Mouse (Mus musculus) natural killer cell, adult 2 months (primary cell): ENCODE data around the gene Gga3.
A peak's percentile ranks its signal among the peaks of the same experiment; 100 is the strongest.

ENCODE experiments used
- DNase-seq, 2 experiments: peaks; one replicate each; pipeline ENCODE4 v3.0.0; 2022; ENCODE audit warnings: low spot score in 2 of 2

Gene Gga3

DNA sequence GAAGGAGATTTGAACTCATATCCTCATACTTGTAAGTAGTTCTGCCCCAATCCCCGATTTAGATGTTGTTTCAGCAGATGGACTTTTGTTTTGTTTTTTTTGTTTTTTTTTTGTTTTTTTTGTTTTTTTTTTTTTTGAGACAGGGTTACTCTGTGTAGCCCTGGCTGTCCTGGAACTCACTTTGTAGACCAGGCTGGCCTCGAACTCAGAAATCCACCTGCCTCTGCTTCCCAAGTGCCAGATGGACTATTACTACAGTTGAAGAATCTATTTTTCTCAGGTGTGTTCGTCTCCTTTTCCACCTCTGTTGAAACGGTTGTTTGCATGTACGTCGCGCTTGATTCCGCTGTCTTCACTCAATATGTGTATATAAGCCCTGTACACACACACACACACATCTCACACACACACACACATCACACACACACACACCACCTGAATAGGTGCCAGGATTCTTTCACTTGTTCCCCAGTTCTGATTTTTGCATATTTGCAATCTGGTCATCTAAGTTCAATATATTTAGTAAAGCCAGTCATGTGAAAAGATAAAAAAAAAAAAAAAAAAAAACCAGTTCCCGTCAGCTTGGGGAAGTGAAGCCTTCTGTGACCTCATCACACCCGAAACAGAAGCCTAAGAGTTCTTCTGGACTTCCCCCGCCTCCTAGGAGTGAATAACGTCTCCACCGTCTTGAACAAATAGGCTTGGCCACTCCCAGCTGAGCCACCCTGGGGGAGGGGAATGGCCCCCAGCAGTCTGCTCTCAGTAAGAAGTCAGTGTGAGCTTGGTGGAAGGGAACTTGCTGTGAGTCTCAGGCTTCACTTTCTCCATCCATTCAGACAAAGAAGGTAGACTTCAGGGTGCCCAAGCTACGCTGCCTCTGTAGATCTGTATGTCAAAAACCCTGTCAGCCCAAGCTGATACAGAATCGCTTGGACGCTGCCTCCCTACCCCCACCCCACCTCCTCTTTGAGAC, 27.0 kb upstream of the Gga3 start:
- DNase-seq = peak; percentile 69 to 92

DNA sequence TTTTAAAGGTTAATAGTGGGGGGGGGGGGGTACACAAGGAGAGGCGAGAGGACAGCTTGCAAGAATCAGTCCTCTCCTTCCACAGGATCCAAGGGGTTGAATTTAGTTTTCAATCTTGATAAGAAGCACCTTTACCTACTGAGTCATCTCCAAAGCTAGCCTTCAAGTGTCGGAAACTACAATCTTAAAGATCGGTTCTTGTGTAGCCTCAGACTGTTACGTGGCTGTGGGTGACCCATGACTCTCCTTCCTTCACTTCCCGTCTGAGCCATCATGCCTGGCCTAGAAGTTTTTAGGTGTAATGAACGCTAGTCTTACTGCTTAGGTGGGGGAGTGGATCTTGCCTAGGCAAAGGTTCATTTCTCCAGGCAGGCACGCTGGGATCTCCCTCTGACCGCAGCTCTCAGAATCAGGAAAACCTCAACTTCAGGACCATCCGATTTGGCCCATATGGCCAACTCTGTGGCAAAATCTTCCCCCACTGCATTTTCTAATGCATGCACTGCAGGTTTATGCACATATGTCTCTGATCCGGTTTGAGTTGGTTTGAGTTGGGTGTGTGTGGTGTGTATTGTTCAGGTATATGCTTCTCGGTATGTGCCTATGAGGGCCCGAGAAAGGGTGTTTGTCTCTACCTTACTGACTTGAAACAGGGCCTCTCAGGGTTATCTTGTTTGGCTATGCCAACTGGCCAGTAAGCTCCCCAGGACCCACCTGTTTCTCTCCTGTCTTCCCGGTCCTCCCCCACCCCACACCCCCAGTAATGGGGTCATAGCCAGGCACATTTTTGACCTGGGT, 26.1 kb upstream of the Gga3 start:
- no peak for DNase-seq

DNA sequence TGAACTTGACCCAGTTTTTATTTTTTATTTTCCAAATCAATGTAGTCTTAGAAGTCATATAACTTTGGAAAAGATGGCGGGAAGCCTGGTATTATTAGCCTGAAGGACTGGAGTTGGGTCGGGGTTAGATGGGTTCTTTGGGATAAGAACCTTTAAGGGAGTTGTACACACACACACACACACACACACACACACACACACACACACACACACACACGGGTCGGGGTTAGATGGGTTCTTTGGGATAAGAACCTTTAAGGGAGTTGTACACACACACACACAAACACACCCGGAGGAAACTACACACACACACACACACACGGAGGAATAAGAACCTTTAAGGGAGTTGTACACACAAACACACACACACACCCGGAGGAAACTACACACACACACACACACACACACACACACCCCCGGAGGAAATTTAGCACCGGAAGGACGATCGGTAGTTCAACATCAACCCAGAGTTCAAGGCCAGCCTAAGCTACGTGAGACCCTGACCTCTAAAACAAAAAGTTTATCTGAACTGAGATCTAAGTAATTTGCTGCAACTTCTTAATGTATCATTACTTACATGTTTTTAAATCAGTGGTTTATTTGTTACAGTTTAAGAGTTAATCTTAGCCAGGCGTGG, 24.7 kb upstream of the Gga3 start:
- no peak for DNase-seq

DNA sequence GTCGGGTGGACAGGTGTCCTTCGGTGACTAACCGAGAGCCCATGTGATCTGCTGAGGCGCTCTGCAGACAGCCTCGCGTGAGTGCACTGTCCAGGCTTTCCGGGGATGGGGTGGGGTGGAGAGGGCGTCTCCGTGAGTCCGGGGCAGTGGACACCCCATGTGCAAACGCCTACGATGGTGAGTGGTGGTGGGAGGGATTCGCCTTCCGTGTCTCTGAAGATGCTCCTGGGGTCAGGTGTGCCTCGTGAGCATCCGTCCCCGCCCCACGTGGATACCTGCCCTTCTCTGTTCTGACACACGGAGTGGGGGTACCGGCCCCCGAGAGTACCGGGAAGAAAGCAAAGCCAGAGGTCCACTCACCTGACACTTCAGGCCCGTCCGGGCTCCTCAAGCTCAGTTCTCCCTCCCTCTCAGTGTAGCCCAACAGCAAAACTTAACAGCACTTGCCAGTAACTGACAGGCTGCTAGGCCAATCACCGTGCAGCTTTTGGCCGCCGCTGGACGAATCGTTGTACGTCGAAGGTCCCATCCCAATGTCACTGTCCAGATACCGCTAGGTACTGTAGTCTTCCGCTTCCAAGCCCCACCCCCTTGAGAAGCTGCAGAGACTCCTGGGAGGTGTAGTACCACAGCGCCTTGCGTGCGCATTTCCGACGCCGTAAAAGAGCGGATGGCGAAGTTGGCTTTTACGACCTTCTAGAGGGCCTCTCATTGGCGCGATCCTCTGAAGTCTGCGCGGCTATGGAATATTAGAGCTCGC, 24.0 kb upstream of the Gga3 start, which contains the start of gene Slc25a19:
Slc25a19 (minus strand) TSS at position 591 of the 760 bp plus-strand sequence.
- peak; percentile 98 to 99 for DNase-seq

DNA sequence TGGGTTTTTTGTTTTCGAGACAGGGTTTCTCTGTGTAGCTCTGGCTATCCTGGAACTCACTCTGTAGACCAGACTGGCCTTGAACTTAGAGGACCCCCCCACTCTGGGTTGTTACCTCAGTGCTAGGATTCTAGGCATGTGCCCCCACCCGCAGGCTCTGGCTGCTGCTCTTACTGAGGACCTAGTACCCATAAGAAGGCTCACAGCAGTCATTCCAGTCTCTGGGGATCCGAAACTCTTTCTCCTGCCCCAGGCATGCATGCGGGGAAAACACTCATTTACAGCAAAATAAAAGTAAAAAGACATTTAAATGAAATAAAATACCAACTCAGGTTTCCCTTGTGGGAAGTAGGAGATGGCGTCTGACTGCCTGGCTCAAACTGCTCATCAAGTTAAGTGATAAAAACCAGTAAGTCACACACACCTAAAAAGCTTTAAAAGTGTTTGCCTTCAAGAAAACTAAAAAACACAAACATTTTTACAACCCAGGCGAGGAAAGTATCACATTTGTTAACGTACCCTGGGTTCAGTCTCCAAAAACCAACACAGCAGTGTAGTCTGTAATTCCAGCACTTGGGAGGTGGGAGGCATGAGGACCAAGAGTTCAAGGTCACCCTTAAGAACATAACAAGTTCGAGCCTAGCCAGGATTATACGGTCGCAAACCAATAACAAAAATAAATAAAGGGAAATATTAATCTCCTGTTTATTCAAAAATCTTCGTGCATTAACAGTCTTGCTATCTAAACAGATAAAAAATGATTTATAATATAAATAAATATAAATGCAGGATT, 23.2 kb upstream of the Gga3 start:
- no peak for DNase-seq

DNA sequence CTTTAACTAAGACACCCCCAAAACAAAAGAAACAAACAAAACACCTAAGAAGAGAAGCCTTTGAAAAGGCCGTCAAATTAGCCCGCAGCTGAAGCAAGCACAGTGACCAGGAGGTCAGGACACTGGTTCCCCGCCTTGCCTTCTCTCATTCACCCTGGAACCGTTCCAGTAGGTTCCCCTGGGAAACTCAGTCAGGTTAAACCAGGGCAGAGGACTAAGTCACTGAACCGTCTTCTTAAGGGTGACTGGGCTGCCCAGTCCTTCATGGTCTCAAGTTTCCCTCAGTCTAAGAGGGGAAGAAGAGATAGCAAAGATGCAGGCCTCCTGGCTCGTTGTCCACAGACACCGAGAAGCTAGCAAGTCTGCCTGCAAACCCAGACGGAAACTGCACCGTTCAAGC, 22.0 kb upstream of the Gga3 start:
- DNase-seq = no peak

DNA sequence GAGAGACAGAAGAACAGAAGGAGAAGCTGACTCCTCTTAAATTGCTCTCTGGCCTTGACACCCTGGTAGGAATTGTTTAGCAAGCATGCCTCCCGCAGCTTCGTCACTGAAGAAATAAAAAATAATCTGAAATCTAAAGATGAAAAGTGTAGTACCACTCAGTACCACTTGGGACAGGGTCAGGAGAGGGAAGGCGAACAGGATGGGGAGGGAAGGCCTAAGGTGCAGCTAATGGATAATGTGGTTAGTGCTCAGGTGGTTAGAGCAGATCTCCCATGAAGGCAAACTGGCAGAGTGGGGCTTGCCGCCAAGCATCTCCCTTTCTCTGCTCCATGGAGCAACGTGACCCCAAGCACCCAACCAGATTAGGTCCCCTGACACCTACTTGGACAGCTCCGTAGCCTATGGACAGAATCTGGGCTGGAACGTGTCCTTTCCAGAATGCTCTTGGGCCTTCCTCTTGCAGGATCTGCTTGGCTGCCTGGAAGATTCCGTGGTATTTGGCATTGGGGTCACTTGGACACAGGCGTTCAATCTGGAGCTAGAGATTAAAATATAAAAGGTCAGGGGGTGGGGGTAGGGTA, 19.7 kb upstream of the Gga3 start:
- DNase-seq = no peak

DNA sequence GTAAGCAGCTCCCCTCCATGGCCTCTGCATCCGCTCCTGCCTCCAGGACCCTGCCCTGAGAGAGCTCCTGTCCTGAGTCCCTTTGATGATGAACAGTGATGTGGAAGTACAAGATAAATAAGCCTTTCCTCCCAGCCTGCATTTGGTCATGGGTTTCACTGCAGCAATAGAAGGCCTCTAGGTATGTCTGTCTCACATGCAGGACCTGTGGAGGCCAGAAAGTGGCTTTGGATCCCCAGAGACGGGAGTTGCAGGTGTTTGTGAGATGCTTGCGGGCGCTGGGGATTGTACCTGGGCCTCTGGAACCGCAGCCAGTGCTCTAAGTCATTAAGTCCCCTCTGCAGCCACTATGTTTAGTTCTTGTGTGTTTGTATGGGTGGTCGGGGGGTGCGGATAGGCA, 16.1 kb upstream of the Gga3 start:
- no peak for DNase-seq

DNA sequence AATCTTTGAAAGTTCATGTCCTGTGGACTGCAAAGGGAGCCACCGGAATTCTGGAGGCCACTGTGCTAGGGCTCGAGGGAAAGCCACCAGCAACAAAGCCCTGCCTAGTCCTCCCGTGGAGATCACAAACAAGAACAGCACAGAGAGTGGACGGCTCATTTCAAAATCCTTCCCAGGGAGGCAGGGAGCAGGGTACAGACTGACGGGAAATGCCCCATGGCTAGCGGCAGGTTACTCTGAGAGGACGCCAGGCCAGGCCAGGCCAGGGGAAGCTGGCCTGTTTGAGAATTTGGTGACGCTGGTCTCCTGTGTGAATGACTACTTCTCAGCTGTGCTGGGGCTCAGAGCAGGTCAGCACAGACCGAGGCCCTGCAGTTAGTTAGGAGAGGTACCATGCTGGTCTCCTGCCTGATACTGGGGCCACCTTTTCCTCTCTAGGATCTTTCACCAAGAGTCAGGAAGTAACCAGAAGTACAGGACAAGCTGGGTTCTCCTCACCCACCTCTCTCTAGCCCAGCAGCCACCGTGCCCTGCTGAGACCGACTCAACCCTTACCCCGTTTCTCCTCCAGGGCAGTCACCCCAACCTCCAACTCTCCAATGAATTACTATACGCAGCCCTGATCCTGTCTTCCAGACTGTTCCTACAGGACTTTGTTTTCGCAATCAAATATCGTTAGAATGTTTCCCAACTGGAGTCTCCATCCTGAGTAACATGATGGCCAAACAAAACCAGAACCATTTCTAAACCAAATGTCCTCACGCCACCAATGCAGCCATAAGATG, 15.1 kb upstream of the Gga3 start:
- no peak for DNase-seq

DNA sequence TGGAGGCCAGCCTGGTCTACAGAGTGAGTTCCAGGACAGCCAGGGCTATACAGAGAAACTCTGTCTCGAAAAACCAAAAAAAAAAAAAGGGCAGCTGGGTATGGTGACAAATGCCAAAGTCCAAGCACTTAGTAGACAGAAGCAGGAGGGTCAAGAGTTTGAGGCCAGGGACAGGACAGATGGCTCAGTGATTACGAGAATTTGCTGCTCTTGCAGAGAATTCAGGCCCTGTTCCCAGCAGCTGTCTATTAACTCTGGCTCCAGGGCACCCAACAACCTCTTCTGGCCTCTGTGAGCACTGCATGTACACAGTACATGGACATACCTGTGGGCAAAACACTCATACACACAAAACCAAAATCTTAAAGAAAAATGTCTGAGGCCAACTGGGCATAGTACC, 14.2 kb upstream of the Gga3 start:
- DNase-seq = no peak

DNA sequence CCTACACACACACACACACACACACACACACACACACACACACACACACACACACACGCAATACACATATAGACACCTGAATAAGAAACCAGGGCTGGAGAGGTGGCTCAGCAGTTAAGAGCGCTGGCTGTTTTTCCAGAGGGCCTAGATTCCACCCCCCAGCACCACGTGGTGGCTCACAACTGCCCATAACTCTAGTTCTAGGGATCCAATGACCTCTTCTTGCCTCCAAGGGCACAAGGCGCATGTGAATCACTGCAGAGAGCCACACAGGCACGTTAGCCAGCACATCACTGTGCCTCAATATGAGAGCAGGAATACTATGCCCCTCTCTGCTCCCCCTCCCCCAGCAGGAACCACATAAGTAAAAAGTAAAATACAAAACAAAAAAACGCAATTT, 13.0 kb upstream of the Gga3 start:
- DNase-seq = no peak

DNA sequence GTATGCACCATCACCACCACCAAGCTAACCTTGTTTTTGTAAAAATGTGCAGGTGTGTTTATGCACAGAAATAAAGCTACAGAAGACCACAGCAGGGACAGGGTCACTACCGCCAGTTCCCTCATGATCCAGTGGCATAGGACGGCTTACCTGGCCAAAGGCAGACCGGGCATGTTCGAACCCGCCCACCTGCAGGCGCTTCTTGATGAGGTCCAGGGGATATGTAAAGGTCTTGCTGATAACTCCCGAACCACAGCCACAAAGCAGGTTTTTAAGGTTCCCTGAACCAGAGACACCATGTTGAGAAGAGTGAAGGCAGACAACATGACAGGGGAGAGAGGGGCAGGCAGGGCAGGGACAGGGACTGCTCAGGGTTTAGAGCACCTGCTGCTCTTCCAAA, 12.5 kb upstream of the Gga3 start:
- DNase-seq = no peak

DNA sequence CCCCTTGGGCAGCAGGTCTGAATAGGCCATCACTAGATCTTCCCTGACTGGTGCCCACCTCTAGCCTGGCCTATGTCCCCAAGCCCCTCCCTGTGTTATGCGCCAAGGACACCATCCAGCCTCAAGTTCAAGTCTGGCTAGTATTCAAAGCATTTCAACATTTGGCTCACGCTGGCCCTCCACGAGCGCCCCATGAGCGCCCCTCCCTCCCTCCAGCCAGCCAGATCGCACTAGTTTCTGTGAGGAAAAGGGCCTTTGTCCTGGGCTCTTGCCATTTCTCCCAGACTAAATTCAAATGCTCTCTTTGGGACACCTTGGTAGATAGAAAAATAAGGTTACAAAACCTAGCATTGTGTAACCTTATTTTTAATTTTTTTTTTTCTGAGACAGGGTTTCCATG, 12.0 kb upstream of the Gga3 start:
- DNase-seq = no peak

DNA sequence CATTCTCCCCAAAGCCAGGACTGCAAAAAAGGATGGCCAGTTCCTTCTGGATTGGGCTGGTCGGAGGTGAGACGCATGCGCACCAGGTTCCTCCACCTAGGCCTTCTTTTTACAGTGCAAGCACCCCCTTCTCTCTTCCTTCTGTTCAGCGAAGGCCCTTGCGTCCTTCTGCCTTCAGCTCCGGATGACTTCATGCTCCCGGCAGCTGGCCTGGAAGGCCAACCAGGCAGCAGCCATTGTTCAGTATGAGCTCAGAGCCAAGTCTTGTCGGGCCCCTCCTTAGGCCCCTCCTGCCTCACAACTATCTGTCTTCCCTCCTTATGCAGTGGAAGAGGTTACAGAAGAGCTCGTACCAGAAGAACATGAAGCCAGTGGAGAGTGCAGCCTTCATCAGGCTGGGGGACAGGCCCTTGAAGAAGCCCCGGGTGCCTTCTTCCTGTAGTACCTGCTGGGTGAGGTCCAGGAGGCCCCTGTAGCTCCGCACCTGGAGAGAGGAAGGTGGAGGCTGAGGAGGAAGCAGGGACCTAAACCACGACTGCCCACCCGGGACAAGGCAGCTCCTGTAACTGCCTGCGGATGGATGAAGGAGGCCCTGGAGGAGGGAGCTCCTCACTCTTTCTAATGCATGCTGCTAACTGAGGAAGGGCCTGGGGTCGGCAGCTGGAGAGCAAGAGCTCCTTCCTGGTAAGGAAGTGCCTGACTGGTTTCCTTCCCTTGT, 11.4 kb upstream of the Gga3 start:
- DNase-seq = no peak

DNA sequence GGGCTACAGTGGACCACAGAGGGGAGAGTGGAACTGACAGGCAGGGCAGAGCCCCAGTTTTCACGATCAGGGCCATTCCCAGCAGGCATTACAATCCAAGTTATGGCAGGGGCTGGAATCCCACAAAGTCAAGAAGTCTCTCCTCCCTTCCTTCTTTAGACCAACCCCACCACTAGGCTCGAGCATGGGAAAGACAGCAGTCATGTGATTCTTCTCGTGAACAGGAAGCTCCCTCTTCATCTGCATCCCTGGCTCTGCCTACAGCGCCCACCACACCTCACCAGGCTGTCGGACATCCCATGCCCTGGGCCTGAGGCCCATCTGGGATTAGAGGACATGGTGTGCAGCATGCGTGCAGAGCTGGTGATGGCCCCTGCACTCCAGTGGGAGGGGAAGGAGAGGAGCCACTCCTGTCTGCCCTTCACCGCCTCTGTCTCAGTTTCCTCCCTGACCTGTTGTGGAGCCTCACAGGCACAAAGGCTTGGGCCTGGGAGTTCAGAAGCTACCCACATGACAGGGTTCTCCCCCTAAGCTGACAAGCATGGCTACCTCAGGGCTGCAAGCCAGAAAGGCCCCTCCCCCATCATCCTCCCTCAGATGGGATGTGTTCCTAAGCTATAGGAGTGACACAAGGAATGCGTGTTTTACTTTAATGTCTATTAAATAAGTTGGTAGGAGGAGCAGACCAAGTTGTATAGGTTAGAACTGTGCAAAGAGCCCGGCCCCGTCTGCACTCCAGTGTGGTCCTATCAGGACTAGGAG, 10.7 kb upstream of the Gga3 start:
- DNase-seq = no peak

DNA sequence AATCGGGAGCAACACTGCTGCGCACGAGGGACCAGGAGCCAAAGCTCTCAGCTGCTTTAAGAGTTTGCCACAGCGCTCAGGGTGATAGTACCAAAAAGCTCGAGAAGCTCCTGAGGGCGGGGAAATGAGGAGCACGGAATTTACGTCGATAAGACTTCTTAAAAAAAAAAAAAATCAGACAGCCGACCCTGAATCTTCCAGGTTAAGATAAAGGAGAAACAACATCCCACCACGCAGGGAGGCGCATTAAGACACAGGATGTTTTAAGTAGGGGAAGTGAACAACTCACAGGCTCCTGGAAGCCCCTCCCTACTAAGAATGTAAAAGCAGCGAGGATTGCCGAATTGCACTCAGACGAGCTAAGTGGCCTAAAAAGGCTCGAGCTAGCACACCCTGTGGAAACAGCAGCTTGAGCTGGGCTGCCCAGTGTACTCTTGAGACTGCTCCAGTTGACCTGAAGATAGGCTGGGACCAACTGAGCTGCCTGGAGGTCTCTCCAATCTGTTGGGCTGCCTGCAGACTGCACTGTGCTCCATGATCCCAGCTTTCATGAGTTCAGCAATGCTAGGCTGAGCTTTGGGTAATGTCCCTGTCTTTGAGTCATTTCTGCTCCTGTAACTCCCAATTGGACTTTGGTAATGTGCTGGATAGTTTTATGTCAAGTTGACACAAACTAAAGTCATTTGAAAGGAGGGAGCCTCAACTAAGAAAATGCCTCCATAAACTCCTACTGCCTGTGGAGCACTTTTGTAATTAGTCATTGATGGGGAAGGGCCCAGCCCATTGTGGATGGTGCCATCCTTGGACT, 9.5 kb upstream of the Gga3 start:
- DNase-seq = no peak

DNA sequence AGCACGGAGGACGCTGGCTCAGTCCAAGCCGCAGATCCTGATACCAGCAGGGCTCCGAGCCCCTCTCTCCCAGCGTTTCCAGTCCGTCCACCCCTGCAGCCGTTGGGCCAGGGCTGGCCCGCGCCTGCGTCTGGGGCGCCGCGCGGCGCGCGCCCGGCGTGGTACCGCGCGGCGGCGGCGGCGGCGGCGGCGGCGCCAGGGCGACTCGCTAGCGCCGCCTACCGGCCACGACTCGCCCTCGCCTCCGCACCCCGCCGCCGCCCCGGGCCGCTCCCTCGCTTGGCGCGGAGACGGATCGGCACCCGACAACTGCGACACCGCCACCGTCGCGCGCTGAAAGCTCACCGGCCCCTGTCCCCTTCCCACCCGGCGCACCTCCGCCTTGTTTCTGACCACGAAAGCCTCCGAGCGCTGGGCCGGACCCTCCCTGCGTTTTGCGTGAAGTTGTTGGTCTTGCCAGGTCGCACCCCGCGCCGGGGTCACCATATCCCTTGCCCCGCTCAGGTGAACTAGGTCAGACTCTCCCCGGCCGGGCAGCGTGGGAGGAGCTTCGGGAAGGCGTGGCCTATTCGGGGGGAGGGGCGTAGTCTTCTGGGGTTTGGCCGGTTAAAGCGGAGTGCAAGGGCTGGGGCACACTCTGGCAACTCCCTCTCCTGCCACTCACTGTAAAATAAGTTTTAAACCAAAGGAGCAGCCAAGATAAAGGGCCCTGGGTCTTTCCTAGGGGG, 8.7 kb upstream of the Gga3 start, which contains the start of gene Mif4gd:
Mif4gd (minus strand) TSS at position 560 of the 728 bp plus-strand sequence.
- DNase-seq = peak; percentile 96 to 97
